Mouse (Mus musculus) midbrain, embryonic 11.5 days (tissue): ENCODE measurements around the gene Ccdc85b. TPM values are rescaled to one million over a fixed set of nuclear protein-coding genes. Genes with fewer than 3 reads are reported as not detected.
"Not testable (repeated sequence)": the region's sequence is repeated elsewhere in the genome, so short reads cannot be mapped to it uniquely, and the experiment has no call there.

Experiments
- ATAC-seq: fragments of 200-750 bp; cut with Nextera tagmentation; 2 replicates; pipeline ENCODE4 v1.8.0; 2017; ENCODE audit warnings: moderate TSS enrichment, moderate library complexity; ENCODE audit not compliant: low FRiP score
- DNase-seq: peaks from one replicate; pipeline ENCODE4 v3.0.0; 2015; ENCODE audit warnings: low spot score; ENCODE audit errors: missing footprints
- H3K27ac ChIP-seq: fragments of 300-500 bp; sonication (generic); 2 replicates; pipeline ENCODE4 v1.5.1; 2014; ENCODE audit warnings: low read depth, low read length
- H3K27me3 ChIP-seq: fragments of 300-500 bp; sonication (generic); 2 replicates; pipeline ENCODE4 v1.6.1; 2014; ENCODE audit warnings: mild to moderate bottlenecking, low read length, moderate library complexity, mixed read lengths; ENCODE audit not compliant: control insufficient read depth, insufficient read depth
- H3K36me3 ChIP-seq: fragments of 300-500 bp; sonication (generic); 2 replicates; pipeline ENCODE4 v1.6.1; 2014; ENCODE audit warnings: mild to moderate bottlenecking, low read length, moderate library complexity, mixed read lengths; ENCODE audit not compliant: control insufficient read depth, insufficient read depth
- H3K4me1 ChIP-seq: fragments of 300-500 bp; sonication (generic); 2 replicates; pipeline ENCODE4 v1.6.1; 2014; ENCODE audit warnings: low read length; ENCODE audit not compliant: control insufficient read depth, insufficient read depth
- H3K4me2 ChIP-seq: fragments of 300-500 bp; sonication (generic); 2 replicates; pipeline ENCODE4 v1.6.1; 2014; ENCODE audit warnings: mild to moderate bottlenecking, moderate library complexity
- H3K4me3 ChIP-seq: fragments of 300-500 bp; sonication (generic); 2 replicates; pipeline ENCODE4 v1.5.1; 2014; ENCODE audit warnings: low read depth, low read length
- H3K9ac ChIP-seq: fragments of 300-500 bp; sonication (generic); 2 replicates; pipeline ENCODE4 v1.6.1; 2014; ENCODE audit warnings: low read length
- H3K9me3 ChIP-seq: fragments of 300-500 bp; sonication (generic); 2 replicates; pipeline ENCODE4 v1.6.1; 2016; ENCODE audit warnings: low read length; ENCODE audit not compliant: control insufficient read depth
- WGBS: fragments of 180-500 bp; shearing (Covaris S2); extraction: QIAGEN DNeasy Blood & Tissue Kit; methylation state at CpG from one replicate; pipeline ENCODE4 v1.1.7; 2014; 5-methylcytosine and 5-hydroxymethylcytosine counted together
- polyA plus RNA-seq: library from polyadenylated mRNA; unstranded; fragments of >200 nt; fragmentation: Nextera tagmentation; extraction: Ambion mirVana; gene quantifications from 2 replicates; pipeline ENCODE4 v1.2.1, GENCODE M21; 2014

Ccdc85b gene
- polyA plus RNA-seq, 1 experiment from 2014 or later: 7.8 TPM

DNA sequence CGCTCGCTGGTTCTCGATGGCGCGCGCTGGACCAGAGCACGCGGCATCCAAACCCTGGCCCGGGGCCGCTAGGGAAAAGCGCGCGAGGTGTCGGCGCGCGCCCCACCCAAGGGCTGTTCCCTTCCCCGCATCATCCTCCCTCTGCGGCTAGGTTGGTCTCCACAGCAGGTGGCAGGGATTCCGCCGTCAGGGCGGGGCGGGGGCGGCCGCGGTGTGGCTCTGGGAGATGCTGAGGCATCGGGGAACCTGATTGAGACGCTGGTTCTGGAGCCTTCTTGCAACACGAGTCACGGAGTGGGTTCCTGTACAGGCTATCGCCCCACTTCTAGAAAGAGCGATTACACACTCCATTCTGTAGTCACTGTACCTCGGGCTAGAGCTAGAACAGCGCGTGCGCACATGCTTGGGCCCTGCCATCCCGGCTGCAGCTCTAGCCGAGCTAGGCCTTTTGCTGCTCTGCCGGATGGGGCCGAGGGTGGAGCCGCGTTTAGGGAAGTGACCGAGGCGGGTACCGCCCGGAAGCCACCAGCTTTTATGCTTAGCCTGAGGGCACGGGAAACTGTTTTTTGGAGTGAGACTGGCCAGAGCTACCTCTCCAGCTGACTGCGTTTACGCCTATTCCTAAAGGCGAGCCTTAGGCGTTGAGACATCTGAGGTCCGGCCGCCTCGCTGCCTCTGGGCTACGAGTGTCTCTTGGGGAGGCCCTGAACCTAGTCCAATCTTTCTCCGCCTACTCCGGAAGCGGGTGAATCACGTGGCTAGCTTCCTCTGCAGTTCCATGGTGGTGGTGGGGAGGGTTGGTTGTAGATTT, 33.4 kb upstream of the Ccdc85b start:
- H3K9me3 ChIP-seq: no peaks in the 10 kb centered on the region
- ATAC-seq: peak; percentile 8; the same call in 1 of the 2 replicates
- WGBS: under 1% methylated on average over 58 of the region's 59 CpGs
- H3K4me2 ChIP-seq: peak overlapping the region; percentile 87
- peaks cover 33% of the 10 kb centered on the region for H3K4me1 ChIP-seq
- H3K36me3 ChIP-seq: peaks cover 12% of the 10 kb centered on the region
- H3K27ac ChIP-seq: peak overlapping the region; percentile 99
- DNase-seq: peak; percentile 97
- H3K4me3 ChIP-seq: peak overlapping the region; percentile 98
- peak overlapping the region; percentile 96 for H3K9ac ChIP-seq
- no peaks in the 10 kb centered on the region for H3K27me3 ChIP-seq

DNA sequence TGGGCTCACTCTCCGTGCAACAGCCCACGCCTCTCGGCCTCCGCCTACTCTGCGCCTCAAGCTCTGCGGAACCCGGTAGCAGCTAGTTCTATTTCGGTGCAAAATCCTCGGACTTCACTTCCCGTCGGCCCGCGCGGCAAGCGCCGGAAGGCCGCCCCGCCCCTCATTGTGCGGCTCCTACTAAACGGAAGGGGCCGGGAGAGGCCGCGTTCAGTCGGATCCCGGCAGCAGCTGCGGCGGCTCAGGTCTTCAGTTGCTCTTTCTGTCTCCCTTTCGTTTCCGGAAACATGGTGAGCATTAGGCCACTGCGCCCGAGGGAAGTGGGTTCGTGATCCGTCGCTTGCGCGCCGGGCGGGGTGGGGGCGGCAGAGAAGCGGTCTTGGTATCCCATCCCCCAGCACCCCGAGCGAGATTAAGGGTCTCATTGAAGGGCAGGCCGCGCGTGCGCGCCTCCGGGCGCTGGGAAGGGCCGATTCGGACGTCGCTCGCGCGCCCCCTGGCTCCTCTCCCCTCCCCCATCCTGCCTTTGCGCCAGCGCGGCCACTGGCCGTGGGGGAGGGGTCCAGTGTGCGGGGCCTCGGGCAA, 32.7 kb upstream of the Ccdc85b start, which contains the start of gene Cfl1:
TSS of gene Cfl1 (plus strand) at position 143 of the 585 bp plus-strand sequence.
- peaks cover 12% of the 10 kb centered on the region for H3K36me3 ChIP-seq
- H3K9ac ChIP-seq: peak within 1 kb of the TSS; percentile 96
- peak within 1 kb of the TSS; percentile 87 for H3K4me2 ChIP-seq
- under 1% methylated on average over 60 of the region's 62 CpGs for WGBS
- peak within 1 kb of the TSS; percentile 98 for H3K4me3 ChIP-seq
- DNase-seq (peak; percentile 99), ATAC-seq (peak; percentile 72)
- H3K27ac ChIP-seq: peak within 1 kb of the TSS; percentile 99
- H3K9me3 ChIP-seq: no peaks in the 10 kb centered on the region
- no peaks in the 10 kb centered on the region for H3K27me3 ChIP-seq
- peaks cover 33% of the 10 kb centered on the region for H3K4me1 ChIP-seq

DNA sequence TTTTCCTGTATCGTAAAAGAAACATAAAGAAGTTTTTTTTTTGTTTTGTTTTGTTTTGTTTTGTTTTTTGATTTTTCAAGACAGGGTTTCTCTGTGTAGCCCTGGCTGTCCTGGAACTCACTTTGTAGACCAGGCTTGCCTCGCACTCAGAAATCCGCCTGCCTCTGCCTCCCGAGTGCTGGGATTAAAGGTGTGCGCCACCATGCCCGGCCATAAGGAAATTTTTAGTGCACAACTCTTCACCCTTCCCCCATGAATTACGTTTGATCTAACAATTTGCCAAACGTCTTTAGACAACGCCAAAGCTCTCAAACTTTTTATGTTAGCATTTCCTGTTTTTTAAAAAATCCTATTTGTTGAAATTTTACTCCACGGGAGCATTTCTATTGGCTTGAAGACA, 32.0 kb upstream of the Ccdc85b start:
- not testable (repeated sequence) for ATAC-seq, H3K9me3 ChIP-seq, H3K27me3 ChIP-seq, DNase-seq, H3K9ac ChIP-seq
- Histone ChIP-seq H3K4me3 (peak overlapping the region; percentile 98), H3K27ac (peak overlapping the region; percentile 99; the same call in 1 of the 2 replicates), H3K36me3 (peaks cover 12% of the 10 kb centered on the region), H3K4me1 (peaks cover 33% of the 10 kb centered on the region), H3K4me2 (peak overlapping the region; percentile 87; the same call in 1 of the 2 replicates)
- 58% methylated on average over 10 of the region's 10 CpGs for WGBS

DNA sequence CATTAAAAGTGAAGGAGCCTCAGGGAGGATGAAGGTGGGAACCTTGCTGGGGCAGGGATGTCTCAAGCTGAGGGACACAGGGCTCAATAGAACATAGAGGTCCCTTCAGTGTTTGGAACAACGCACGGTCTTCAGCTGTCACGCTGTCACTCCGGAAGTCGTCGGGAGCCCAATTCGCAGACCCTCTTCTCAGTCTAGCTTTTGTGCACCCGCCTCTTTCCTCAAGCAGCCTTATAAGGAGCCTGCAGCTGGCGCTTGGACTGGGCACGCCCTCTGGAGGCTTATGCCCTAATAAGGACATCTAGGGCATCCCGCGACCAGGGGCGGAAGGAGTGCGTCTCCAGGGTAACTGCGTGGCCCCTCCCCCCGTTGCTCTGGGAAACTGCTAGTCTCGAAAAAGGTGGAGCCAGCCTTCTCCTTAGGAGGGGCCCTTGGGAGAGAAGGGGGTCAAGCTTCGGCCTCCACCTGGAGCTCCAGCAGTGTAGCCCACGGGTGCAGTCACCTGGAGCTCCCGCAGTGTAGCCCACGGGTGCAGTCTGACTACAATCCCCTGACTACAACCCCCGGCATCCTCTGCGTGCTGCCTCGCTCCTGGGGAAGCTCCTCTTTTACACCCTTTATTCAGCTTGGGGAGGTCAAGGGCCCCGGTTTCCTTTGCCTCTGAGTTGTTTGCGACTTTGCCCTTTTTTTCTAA, 31.3 kb upstream of the Ccdc85b start:
- peaks cover 33% of the 10 kb centered on the region for H3K4me1 ChIP-seq
- under 1% methylated on average over 26 of the region's 26 CpGs for WGBS
- peak overlapping the region; percentile 97 for H3K27ac ChIP-seq

DNA sequence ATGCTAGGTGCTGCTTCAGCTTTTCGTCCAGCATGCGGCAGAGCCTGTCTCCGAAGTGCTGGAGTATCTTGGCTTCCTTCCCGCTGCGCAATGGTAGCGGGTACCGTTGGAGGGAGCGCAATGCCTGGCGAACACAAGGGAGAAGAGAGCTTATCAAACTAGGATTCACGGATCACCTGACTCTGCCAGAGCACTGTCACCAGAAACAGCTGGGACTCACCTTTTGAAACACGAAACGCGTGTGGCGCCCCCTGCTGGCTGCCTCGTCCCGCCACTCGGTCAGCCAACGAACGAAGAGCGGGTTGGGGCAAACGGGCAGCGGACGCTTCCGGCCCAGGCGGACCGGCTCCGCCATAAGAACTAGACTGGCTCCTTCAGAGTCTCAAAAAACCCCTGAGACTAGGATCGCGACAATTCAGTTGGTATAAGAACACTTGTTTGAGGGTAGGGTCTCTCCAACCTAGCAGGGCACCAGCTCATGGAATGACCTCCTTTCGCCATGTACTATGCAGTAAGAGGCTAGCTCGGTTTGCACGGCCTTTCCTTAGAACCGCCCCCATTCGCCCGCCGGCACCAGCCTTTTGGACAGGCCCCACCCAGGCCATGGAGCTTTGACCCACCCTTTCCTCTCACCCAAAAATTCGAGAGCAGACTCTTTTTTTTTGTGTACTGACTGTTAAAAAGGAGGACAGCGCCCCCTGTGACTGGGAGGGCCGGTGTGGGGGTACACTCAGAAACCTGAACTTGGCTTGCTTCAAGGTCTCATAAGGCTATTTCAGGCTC, 30.3 kb upstream of the Ccdc85b start, which contains the start of gene Mus81:
TSS of gene Mus81 (minus strand) at position 635 of the 783 bp plus-strand sequence.
- H3K9ac ChIP-seq: peak within 1 kb of the TSS; percentile 63
- peaks cover 5% of the 10 kb centered on the region for H3K36me3 ChIP-seq
- WGBS: under 1% methylated on average over 39 of the region's 39 CpGs
- ATAC-seq: peak; percentile 67
- peak within 1 kb of the TSS; percentile 47 for H3K4me3 ChIP-seq
- H3K27ac ChIP-seq: peak within 1 kb of the TSS; percentile 97
- peaks cover 31% of the 10 kb centered on the region for H3K4me1 ChIP-seq
- no peaks in the 10 kb centered on the region for H3K9me3 ChIP-seq
- peak within 1 kb of the TSS; percentile 77 for H3K4me2 ChIP-seq
- DNase-seq: peak; percentile 100
- H3K27me3 ChIP-seq: no peaks in the 10 kb centered on the region

More for the DNA sequence above, 31.3 kb upstream of the Ccdc85b start:
- Histone ChIP-seq H3K36me3 (peaks cover 10% of the 10 kb centered on the region), H3K9me3 (no peaks in the 10 kb centered on the region), H3K4me2 (peak overlapping the region; percentile 77), H3K4me3 (peak overlapping the region; percentile 47), H3K27me3 (no peaks in the 10 kb centered on the region), H3K9ac (peak overlapping the region; percentile 63)
- DNase-seq: peak; percentile 100
- ATAC-seq: peak; percentile 82

DNA sequence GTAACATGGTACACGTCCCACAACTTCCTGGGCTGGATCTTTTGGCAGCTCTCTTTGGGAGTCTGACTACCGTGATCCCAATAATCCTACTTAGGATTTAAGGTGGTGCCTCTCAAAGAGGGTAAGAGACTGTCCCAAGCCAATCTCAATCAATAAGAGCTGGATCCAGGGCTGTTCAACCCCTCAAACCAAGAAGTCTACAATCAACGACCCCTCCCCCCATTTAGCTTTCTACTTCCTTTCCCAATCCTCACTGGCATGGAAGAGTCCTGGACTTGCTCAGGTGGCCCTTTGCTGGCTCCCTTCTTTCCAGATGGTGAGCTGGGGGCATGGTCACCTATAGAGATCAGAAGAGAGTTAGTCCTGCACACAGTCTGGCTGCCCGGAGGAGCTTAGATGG, 29.1 kb upstream of the Ccdc85b start:
- H3K36me3 ChIP-seq: no peaks in the 10 kb centered on the region; the same call in none of the 2 replicates
- ATAC-seq (no peak), DNase-seq (no peak)
- WGBS: 93% methylated on average over 4 of the region's 4 CpGs
- no peaks in the 10 kb centered on the region for H3K27me3 ChIP-seq
- no peak overlapping the region for H3K4me3 ChIP-seq
- H3K9me3 ChIP-seq: no peaks in the 10 kb centered on the region
- H3K9ac ChIP-seq: no peak overlapping the region
- H3K4me1 ChIP-seq: peaks cover 24% of the 10 kb centered on the region
- no peak overlapping the region for H3K27ac ChIP-seq
- no peak overlapping the region for H3K4me2 ChIP-seq

DNA sequence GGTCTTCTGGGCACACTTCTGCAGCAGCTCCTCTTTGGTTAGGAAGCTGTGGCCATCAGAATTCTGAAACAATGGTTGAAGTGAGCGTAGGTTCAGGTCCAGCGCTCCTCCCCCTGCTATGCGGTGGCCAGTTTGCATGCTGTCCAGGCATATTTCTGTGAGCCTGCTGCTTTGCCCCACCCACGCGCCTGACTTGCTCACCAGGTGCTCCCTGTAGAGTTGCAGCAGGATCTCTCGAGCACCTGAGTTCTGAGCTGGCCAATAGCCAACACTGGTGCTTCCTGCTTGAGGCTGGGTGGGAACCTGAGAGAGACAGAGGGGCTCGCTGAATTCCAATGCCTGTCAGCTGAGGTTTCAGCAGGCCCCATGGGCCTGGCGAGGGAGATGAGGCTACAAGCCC, 28.6 kb upstream of the Ccdc85b start:
- no peaks in the 10 kb centered on the region for H3K9me3 ChIP-seq
- peaks cover 20% of the 10 kb centered on the region for H3K4me1 ChIP-seq
- H3K4me3 ChIP-seq: no peak overlapping the region
- no peak overlapping the region for H3K27ac ChIP-seq
- DNase-seq (no peak), ATAC-seq (no peak)
- no peak overlapping the region for H3K4me2 ChIP-seq
- no peaks in the 10 kb centered on the region; the same call in none of the 2 replicates for H3K36me3 ChIP-seq
- no peak overlapping the region; the same call in 1 of the 2 replicates for H3K9ac ChIP-seq
- 89% methylated on average over 8 of the region's 8 CpGs for WGBS
- H3K27me3 ChIP-seq: no peaks in the 10 kb centered on the region

DNA sequence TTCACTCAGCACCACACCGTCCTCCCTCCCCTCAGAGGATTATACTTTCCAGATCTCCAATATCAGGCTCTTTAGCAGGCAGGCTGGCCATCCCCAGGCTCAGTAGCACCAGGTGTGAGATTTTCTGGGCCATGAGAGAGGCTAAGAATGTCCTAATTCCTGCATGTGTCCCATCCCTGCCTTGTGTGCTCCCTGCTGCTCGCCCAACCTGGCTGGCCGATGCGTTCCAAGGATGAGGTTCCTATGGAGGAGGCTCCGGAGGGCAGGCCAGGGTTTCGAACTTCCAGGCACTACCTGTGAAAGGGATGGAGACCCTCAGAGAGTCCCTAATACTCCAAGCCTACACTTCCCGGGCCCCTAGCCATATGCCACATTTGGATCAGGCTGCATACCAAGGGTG, 28.1 kb upstream of the Ccdc85b start:
- no peak overlapping the region for H3K4me2 ChIP-seq
- H3K27me3 ChIP-seq: no peaks in the 10 kb centered on the region
- no peak for DNase-seq
- no peak for ATAC-seq
- H3K4me1 ChIP-seq: peaks cover 20% of the 10 kb centered on the region
- H3K4me3 ChIP-seq: no peak overlapping the region
- no peaks in the 10 kb centered on the region for H3K9me3 ChIP-seq
- WGBS: 91% methylated on average over 7 of the region's 7 CpGs
- H3K9ac ChIP-seq: no peak overlapping the region; the same call in 1 of the 2 replicates
- no peaks in the 10 kb centered on the region; the same call in none of the 2 replicates for H3K36me3 ChIP-seq
- no peak overlapping the region for H3K27ac ChIP-seq
